Mouse (Mus musculus): ENCODE results near the gene Mapk1ip1l.

- TF ChIP-seq CTCF (IDR thresholded peaks at IDR 0.05; ENCODE audit: low read depth, low read length) (no peak), POLR2A (IDR thresholded peaks at IDR 0.05; ENCODE audit: extremely low read depth, insufficient read depth, low read length) (no peak)
Measured at GRCm38 (mm10) chr14:47310342-47311181, 12.5 kb downstream of the Mapk1ip1l start.
